Mouse (Mus musculus) lung, postnatal 4 days (tissue): ENCODE data around the gene Apaf1.

Experiments
- DNase-seq, 2 experiments: peaks; one replicate each; pipeline ENCODE4 v3.0.0; 2021

Apaf1 gene

GRCm38 (mm10) chr10:90974084-90974483, 108.5 kb downstream of the Apaf1 start:
- no peak for DNase-seq

DNA sequence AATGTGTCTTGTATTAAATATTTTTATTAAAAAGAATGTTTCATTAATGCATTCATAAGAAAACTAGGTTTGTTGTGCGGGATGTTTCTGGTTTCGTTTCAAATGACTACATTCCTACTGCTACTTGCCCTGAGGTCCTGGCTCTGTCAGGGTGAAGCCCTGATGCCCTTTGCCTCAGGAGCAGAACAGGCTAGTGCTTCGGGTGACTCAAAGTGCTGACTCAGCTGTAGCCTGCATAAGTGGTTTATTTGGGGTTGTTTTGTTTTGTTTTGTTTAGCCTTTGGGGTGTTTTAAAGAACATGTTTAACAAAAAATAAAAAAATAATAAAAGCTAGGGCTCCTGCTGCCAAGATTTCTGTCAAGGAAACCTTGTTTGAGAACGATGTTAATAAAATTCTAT, 112.0 kb downstream of the Apaf1 start:
- DNase-seq = no peak

- DNase-seq = peak; percentile 21 to 37
Observed at GRCm38 (mm10) chr10:90969355-90970174, 113.0 kb downstream of the Apaf1 start.

GRCm38 (mm10) chr10:90968247-90968646, 114.3 kb downstream of the Apaf1 start:
- no peak for DNase-seq

DNA sequence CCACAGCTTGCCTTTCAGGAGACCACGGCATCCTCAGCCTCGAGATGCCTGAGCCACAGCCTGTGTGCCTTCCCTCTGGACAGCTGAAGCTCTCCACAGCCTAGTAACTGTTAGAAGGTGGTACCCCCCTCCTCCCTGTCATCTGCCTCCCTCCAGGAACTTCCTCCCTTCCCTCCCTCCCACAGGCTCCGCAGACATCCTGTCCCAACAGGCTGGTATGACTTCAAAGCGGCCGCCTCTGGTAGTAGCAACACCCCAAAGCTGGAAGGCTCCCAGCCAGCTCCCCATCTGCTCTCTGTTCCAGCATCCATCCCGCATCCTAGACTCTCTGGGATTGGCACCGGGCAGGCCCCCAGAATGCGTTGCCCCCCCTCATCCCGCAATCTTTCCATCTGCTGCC, 115.7 kb downstream of the Apaf1 start:
- peak in 1 of 2 experiments; percentile 28 for DNase-seq

- DNase-seq = no peak
Observed at GRCm38 (mm10) chr10:90965671-90966315, 116.8 kb downstream of the Apaf1 start.

- DNase-seq = no peak
Observed at GRCm38 (mm10) chr10:90964511-90964910, 118.1 kb downstream of the Apaf1 start.

GRCm38 (mm10) chr10:90960374-90960773, 122.2 kb downstream of the Apaf1 start:
- no peak for DNase-seq

DNA sequence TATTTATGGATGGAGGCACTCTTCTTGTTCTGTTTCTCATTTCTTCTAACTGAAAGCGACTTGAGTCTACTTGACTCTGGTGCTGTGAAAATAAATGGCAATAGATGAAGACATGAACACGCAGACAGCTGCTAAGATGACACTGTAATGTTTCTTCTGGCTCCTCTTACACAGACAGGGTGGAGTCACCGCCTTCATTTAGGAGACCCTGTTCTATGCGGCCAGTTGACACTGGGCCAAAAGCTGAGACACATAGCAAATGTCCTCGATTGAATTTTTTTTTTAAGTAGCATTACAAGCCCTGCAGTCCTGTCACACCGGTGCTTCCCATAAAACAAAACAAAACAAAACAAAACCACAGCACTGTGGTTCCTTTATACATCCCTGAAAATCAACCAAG, 128.7 kb downstream of the Apaf1 start:
- DNase-seq = no peak

DNA sequence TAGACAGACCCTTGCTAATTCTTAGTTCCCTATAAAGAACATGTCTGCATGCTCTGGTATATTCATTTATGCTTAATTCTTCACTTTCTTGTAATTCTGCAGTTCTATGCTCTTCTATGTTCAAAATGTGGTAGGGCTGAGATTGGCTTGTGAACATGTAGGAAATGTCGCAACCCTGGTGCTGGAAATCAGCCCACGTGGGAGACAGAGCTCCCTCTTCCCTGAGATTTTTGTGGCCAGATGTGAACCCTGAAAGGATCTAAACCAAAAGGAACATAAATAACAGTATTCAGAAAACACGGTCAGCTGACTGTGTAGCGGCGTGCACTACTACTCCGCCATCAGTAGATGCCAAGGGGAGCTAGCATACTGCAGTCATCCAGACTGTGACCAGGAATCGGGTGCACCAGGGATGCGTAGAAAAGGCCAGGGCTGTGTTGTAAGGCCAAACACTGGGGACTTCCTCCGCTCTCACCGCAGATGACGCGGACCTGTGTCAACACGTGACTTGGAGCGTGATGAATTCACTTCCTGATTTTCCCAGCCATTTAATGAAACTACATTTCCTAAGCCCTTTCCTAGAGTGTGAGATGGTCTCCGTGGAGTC, 129.4 kb downstream of the Apaf1 start:
- no peak for DNase-seq

- DNase-seq = no peak
Observed at GRCm38 (mm10) chr10:90947608-90948373, 134.8 kb downstream of the Apaf1 start.

- DNase-seq = no peak
Observed at GRCm38 (mm10) chr10:90947043-90947442, 135.5 kb downstream of the Apaf1 start.

GRCm38 (mm10) chr10:90942001-90942700, 140.4 kb downstream of the Apaf1 start:
- no peak for DNase-seq

DNA sequence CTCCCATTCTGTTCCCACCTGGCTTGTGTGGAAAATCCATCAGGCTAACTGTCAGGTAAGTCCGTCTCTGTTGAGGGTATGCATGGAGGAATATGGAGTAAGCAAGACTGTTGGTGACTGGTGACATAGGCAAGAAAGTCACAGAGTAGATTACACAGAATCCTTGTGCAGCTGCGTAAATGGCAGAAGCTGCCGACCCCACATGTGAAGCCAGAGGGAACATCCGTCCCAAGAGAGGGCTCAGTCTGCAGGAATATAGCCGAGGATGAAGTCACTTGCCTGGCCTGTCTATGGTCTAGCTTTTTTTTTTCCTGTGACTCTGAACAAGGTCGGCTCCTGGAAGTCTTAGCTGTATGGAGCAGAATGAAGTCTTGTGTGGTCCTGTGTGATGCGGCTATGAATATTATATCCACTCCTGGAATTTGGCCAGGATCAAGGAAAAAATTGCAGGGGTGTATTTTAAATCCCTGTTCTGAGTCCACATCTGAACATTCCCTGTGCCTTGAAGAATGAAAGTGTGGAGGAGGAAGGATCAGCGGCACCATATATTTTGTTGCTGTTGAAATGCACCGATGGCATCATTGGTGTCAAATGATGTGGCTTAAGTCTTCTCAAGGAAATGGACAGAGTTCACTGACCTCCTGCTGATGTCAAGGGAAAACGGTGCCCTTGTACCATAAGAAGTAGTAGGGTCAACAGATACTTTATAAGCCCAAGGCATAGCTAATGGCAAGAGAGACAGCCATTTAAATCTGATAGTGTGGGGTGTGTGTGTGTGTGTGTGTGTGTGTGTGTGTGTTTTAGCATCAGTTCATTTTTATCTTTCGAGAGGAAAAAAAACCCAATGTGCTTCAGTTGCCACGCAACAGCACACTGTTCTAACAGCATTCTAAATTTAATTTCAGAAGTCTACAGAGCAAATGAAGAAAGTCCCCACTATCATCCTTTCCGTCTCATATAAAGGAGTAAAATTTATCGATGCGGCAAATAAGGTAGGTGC, 141.7 kb downstream of the Apaf1 start:
- no peak for DNase-seq
